Mouse (Mus musculus): ENCODE data around the gene Macf1. TPM values are rescaled to one million over a fixed set of nuclear protein-coding genes. Genes with fewer than 3 reads are reported as not detected.

Macf1 gene
- polyA plus RNA-seq, 1 experiment from 2014 or later: 76.5 TPM

- H3K4me1 ChIP-seq (ENCODE audit: control insufficient read depth, insufficient read depth, low read length): peaks cover 36% of the 10 kb centered on the region
- H3K27me3 ChIP-seq (replicated peaks; ENCODE audit: control insufficient read depth, insufficient read depth, low read length): no peaks in the 10 kb centered on the region
- ATAC-seq (no peak), DNase-seq (ENCODE audit: low spot score) (no peak)
- no peaks in the 10 kb centered on the region for H3K36me3 ChIP-seq (ENCODE audit: control insufficient read depth, insufficient read depth, low read length)
- no peak overlapping the region for H3K4me3 ChIP-seq (ENCODE audit: low read depth, low read length)
- H3K27ac ChIP-seq (ENCODE audit: low read depth, low read length): no peak overlapping the region
- H3K9ac ChIP-seq (ENCODE audit: low read length): no peak overlapping the region
- WGBS: 56% methylated on average over 3 of the region's 3 CpGs
- H3K9me3 ChIP-seq (replicated peaks; ENCODE audit: control insufficient read depth, low read length): no peaks in the 10 kb centered on the region
- no peak overlapping the region for H3K4me2 ChIP-seq (ENCODE audit: low read length)
These were observed 94.7 kb downstream of the Macf1 start for GRCm38 (mm10) chr4:123589496-123589895.

- Histone ChIP-seq H3K9ac (ENCODE audit: low read length) (no peak overlapping the region), H3K27ac (ENCODE audit: low read depth, low read length) (peak overlapping the region; percentile 52; the same call in 1 of the 2 replicates), H3K4me1 (ENCODE audit: control insufficient read depth, insufficient read depth, low read length) (peaks cover 32% of the 10 kb centered on the region), H3K9me3 (replicated peaks; ENCODE audit: control insufficient read depth, low read length) (no peaks in the 10 kb centered on the region), H3K27me3 (replicated peaks; ENCODE audit: control insufficient read depth, insufficient read depth, low read length) (no peaks in the 10 kb centered on the region), H3K4me2 (ENCODE audit: low read length) (no peak overlapping the region), H3K36me3 (ENCODE audit: control insufficient read depth, insufficient read depth, low read length) (no peaks in the 10 kb centered on the region), H3K4me3 (ENCODE audit: low read depth, low read length) (no peak overlapping the region)
- DNase-seq (ENCODE audit: low spot score): no peak
- 0 out of 2 replicates have a peak, but pooled peaks have one; percentile 21 for ATAC-seq
- WGBS: 22% methylated on average over 7 of the region's 7 CpGs
These were observed 95.5 kb downstream of the Macf1 start for GRCm38 (mm10) chr4:123588353-123589301.

- Histone ChIP-seq H3K27ac (ENCODE audit: low read depth, low read length) (no peak overlapping the region), H3K4me1 (ENCODE audit: control insufficient read depth, insufficient read depth, low read length) (peaks cover 23% of the 10 kb centered on the region), H3K9me3 (replicated peaks; ENCODE audit: control insufficient read depth, low read length) (no peaks in the 10 kb centered on the region), H3K27me3 (replicated peaks; ENCODE audit: control insufficient read depth, insufficient read depth, low read length) (no peaks in the 10 kb centered on the region), H3K36me3 (ENCODE audit: control insufficient read depth, insufficient read depth, low read length) (no peaks in the 10 kb centered on the region), H3K9ac (ENCODE audit: low read length) (no peak overlapping the region), H3K4me3 (ENCODE audit: low read depth, low read length) (no peak overlapping the region), H3K4me2 (ENCODE audit: low read length) (no peak overlapping the region)
- WGBS: 92% methylated on average over 3 of the region's 3 CpGs
- DNase-seq (ENCODE audit: low spot score) (no peak), ATAC-seq (no peak)
These were observed 96.5 kb downstream of the Macf1 start for GRCm38 (mm10) chr4:123587616-123588015.

- Histone ChIP-seq H3K27me3 (replicated peaks; ENCODE audit: control insufficient read depth, insufficient read depth, low read length) (no peaks in the 10 kb centered on the region), H3K4me1 (ENCODE audit: control insufficient read depth, insufficient read depth, low read length) (peaks cover 19% of the 10 kb centered on the region), H3K4me3 (ENCODE audit: low read depth, low read length) (no peak overlapping the region), H3K4me2 (ENCODE audit: low read length) (no peak overlapping the region), H3K9me3 (replicated peaks; ENCODE audit: control insufficient read depth, low read length) (no peaks in the 10 kb centered on the region), H3K36me3 (ENCODE audit: control insufficient read depth, insufficient read depth, low read length) (no peaks in the 10 kb centered on the region), H3K9ac (ENCODE audit: low read length) (no peak overlapping the region), H3K27ac (ENCODE audit: low read depth, low read length) (peak overlapping the region; percentile 72)
- peak; percentile 30; the same call in 1 of the 2 replicates for ATAC-seq
- DNase-seq (ENCODE audit: low spot score): peak; percentile 57
- WGBS: 16% methylated on average over 3 of the region's 3 CpGs
These were observed 99.5 kb downstream of the Macf1 start for GRCm38 (mm10) chr4:123584720-123585093.

GRCm38 (mm10) chr4:123584084-123584719 lies 100.0 kb downstream of the Macf1 start:
- H3K9ac ChIP-seq (ENCODE audit: low read length): 0 out of 2 replicates have a peak overlapping the region, but pooled peaks have one; percentile 9
- 31% methylated on average over 8 of the region's 8 CpGs for WGBS

GRCm38 (mm10) chr4:123577469-123578088 lies 106.6 kb downstream of the Macf1 start:
- no peak overlapping the region for H3K4me2 ChIP-seq (ENCODE audit: low read length)
- no peak overlapping the region for H3K27ac ChIP-seq (ENCODE audit: low read depth, low read length)
- no peaks in the 10 kb centered on the region for H3K27me3 ChIP-seq (replicated peaks; ENCODE audit: control insufficient read depth, insufficient read depth, low read length)
- no peaks in the 10 kb centered on the region for H3K9me3 ChIP-seq (replicated peaks; ENCODE audit: control insufficient read depth, low read length)
- ATAC-seq (no peak), DNase-seq (ENCODE audit: low spot score) (no peak)
- H3K9ac ChIP-seq (ENCODE audit: low read length): no peak overlapping the region
- no peaks in the 10 kb centered on the region for H3K36me3 ChIP-seq (ENCODE audit: control insufficient read depth, insufficient read depth, low read length)
- WGBS: 78% methylated on average over 2 of the region's 2 CpGs
- no peak overlapping the region for H3K4me3 ChIP-seq (ENCODE audit: low read depth, low read length)
- H3K4me1 ChIP-seq (ENCODE audit: control insufficient read depth, insufficient read depth, low read length): peaks cover 17% of the 10 kb centered on the region

More at GRCm38 (mm10) chr4:123584084-123584719, 100.0 kb downstream of the Macf1 start:
- no peaks in the 10 kb centered on the region for H3K9me3 ChIP-seq (replicated peaks; ENCODE audit: control insufficient read depth, low read length)
- ATAC-seq (no peak), DNase-seq (ENCODE audit: low spot score) (no peak)
- H3K4me1 ChIP-seq (ENCODE audit: control insufficient read depth, insufficient read depth, low read length): peaks cover 16% of the 10 kb centered on the region
- H3K27ac ChIP-seq (ENCODE audit: low read depth, low read length): peak overlapping the region; percentile 72
- H3K36me3 ChIP-seq (ENCODE audit: control insufficient read depth, insufficient read depth, low read length): no peaks in the 10 kb centered on the region
- no peak overlapping the region for H3K4me2 ChIP-seq (ENCODE audit: low read length)
- H3K27me3 ChIP-seq (replicated peaks; ENCODE audit: control insufficient read depth, insufficient read depth, low read length): no peaks in the 10 kb centered on the region
- no peak overlapping the region for H3K4me3 ChIP-seq (ENCODE audit: low read depth, low read length)

GRCm38 (mm10) chr4:123572434-123573336 lies 111.5 kb downstream of the Macf1 start:
- Histone ChIP-seq H3K27me3 (replicated peaks; ENCODE audit: control insufficient read depth, insufficient read depth, low read length) (no peaks in the 10 kb centered on the region), H3K27ac (ENCODE audit: low read depth, low read length) (peak overlapping the region; percentile 78), H3K9ac (ENCODE audit: low read length) (peak overlapping the region; percentile 33), H3K36me3 (ENCODE audit: control insufficient read depth, insufficient read depth, low read length) (no peaks in the 10 kb centered on the region), H3K4me1 (ENCODE audit: control insufficient read depth, insufficient read depth, low read length) (peaks cover 24% of the 10 kb centered on the region), H3K4me2 (ENCODE audit: low read length) (peak overlapping the region; percentile 31), H3K9me3 (replicated peaks; ENCODE audit: control insufficient read depth, low read length) (no peaks in the 10 kb centered on the region), H3K4me3 (ENCODE audit: low read depth, low read length) (0 out of 2 replicates have a peak overlapping the region, but pooled peaks have one; percentile 3)
- DNase-seq (ENCODE audit: low spot score) (peak; percentile 39), ATAC-seq (peak; percentile 78)
- 3% methylated on average over 11 of the region's 11 CpGs for WGBS

GRCm38 (mm10) chr4:123571869-123572268 lies 112.3 kb downstream of the Macf1 start:
- Histone ChIP-seq H3K9ac (ENCODE audit: low read length) (no peak overlapping the region), H3K4me1 (ENCODE audit: control insufficient read depth, insufficient read depth, low read length) (peaks cover 24% of the 10 kb centered on the region), H3K9me3 (replicated peaks; ENCODE audit: control insufficient read depth, low read length) (no peaks in the 10 kb centered on the region), H3K4me3 (ENCODE audit: low read depth, low read length) (no peak overlapping the region), H3K36me3 (ENCODE audit: control insufficient read depth, insufficient read depth, low read length) (no peaks in the 10 kb centered on the region), H3K4me2 (ENCODE audit: low read length) (no peak overlapping the region), H3K27me3 (replicated peaks; ENCODE audit: control insufficient read depth, insufficient read depth, low read length) (no peaks in the 10 kb centered on the region), H3K27ac (ENCODE audit: low read depth, low read length) (0 out of 2 replicates have a peak overlapping the region, but pooled peaks have one; percentile 14)
- DNase-seq (ENCODE audit: low spot score) (no peak), ATAC-seq (peak; percentile 59; the same call in 1 of the 2 replicates)
- WGBS: 12% methylated on average over 5 of the region's 7 CpGs
